Mouse (Mus musculus) bone marrow macrophage, adult 2 months (primary cell): ENCODE data around the gene Lrig2.

Experiments
- CTCF ChIP-seq: IDR thresholded peaks from 2 replicates; pipeline ENCODE4 v1.5.1; 2012; ENCODE audit warnings: low read depth, mild to moderate bottlenecking, low read length, moderate library complexity
- POLR2A ChIP-seq: IDR thresholded peaks from 2 replicates; pipeline ENCODE4 v1.6.1; 2012; ENCODE audit warnings: mild to moderate bottlenecking, low read depth, low read length, borderline replicate concordance

DNA sequence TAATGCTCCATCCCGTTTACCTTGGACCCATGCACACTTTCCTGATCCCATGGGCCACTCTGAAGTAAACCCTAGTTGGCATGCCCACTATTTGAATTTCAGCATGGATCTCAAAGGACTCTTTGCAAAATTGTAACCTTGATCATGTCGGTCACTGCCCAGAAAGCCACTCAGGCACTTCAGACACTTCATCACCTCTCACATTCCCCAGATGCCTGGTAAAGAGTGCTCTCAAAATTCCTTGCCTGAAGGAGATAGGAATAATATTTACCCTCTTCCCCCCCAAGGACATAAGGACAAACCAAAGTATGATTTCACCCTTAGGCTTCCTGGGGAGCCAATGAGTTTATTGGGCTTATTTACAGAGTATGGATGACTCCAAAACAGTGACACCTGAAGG, 139.3 kb downstream of the Lrig2 start:
- TF ChIP-seq CTCF, result no peak
- no peak for TF ChIP-seq POLR2A
